Mouse (Mus musculus) heart, adult 11 months (tissue): ENCODE data around the gene Mfn1.

Experiments
- DNase-seq: peaks from one replicate; pipeline ENCODE4 v3.0.0; 2022

The Mfn1 gene

GRCm38 (mm10) chr3:32510375-32511190 lies 18.7 kb upstream of the Mfn1 start:
- peak; percentile 100 for DNase-seq

GRCm38 (mm10) chr3:32511191-32511550 lies 18.1 kb upstream of the Mfn1 start:
- DNase-seq, result no peak

GRCm38 (mm10) chr3:32512686-32513284 lies 16.5 kb upstream of the Mfn1 start:
- DNase-seq, result peak; percentile 61

GRCm38 (mm10) chr3:32513528-32513927 lies 15.7 kb upstream of the Mfn1 start:
- DNase-seq, result no peak

- DNase-seq, result peak; percentile 68
Measured at GRCm38 (mm10) chr3:32527181-32527580, 2.1 kb upstream of the Mfn1 start.

- DNase-seq, result peak; percentile 52
Measured at GRCm38 (mm10) chr3:32530041-32530440, 776 bp downstream of the Mfn1 start.

GRCm38 (mm10) chr3:32535692-32536091 lies 6.4 kb downstream of the Mfn1 start:
- DNase-seq, result peak; percentile 55

GRCm38 (mm10) chr3:32537556-32537955 lies 8.3 kb downstream of the Mfn1 start:
- peak; percentile 98 for DNase-seq

GRCm38 (mm10) chr3:32538091-32538490 lies 8.8 kb downstream of the Mfn1 start:
- peak; percentile 57 for DNase-seq

GRCm38 (mm10) chr3:32553061-32553460 lies 23.8 kb downstream of the Mfn1 start:
- no peak for DNase-seq

- peak; percentile 51 for DNase-seq
Measured at GRCm38 (mm10) chr3:32563401-32563800, 34.1 kb downstream of the Mfn1 start.

- peak; percentile 55 for DNase-seq
Measured at GRCm38 (mm10) chr3:32573086-32573485, 43.8 kb downstream of the Mfn1 start.

- DNase-seq, result peak; percentile 73
Measured at GRCm38 (mm10) chr3:32573881-32574280, 44.6 kb downstream of the Mfn1 start.

GRCm38 (mm10) chr3:32575151-32575550 lies 45.9 kb downstream of the Mfn1 start:
- peak; percentile 89 for DNase-seq

GRCm38 (mm10) chr3:32578772-32579171 lies 49.5 kb downstream of the Mfn1 start:
- no peak for DNase-seq

GRCm38 (mm10) chr3:32580738-32581137 lies 51.5 kb downstream of the Mfn1 start:
- DNase-seq, result no peak

- DNase-seq, result no peak
Measured at GRCm38 (mm10) chr3:32581911-32582310, 52.6 kb downstream of the Mfn1 start.

- DNase-seq, result no peak
Measured at GRCm38 (mm10) chr3:32583489-32583888, 54.2 kb downstream of the Mfn1 start.

GRCm38 (mm10) chr3:32586274-32586673 lies 57.0 kb downstream of the Mfn1 start:
- DNase-seq, result no peak

GRCm38 (mm10) chr3:32595080-32595479 lies 65.8 kb downstream of the Mfn1 start:
- DNase-seq, result no peak

GRCm38 (mm10) chr3:32599328-32599727 lies 70.1 kb downstream of the Mfn1 start:
- peak; percentile 89 for DNase-seq

- DNase-seq, result no peak
Measured at GRCm38 (mm10) chr3:32601055-32601454, 71.8 kb downstream of the Mfn1 start.

- peak; percentile 74 for DNase-seq
Measured at GRCm38 (mm10) chr3:32609233-32609632, 80.0 kb downstream of the Mfn1 start.

- peak; percentile 92 for DNase-seq
Measured at GRCm38 (mm10) chr3:32610560-32610959, 81.3 kb downstream of the Mfn1 start.
